ENCODE assay signal across 8 mouse cellular contexts in the genomic region with DNA sequence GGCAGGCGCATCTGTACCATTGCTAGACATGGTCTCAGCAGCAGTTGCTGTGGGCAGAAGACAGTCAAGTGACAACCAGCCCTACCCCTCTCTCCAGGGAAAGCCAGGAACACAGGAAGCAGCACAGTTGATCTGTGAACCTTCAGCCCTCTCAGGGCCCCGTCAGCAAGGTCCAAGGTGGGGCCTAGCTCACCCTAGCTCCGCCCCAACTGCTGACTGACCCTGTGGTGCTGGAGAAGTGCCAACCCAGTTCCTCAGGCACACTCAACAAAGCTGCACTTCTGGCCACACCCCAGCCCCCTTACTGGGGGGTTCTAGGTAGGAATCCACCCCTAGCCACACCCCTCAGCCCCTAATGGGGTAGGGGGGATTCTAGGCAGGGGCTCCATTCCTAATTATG. TPM values are rescaled to one million over a fixed set of nuclear protein-coding genes. Genes with fewer than 3 reads are reported as not detected.
DNase-seq lines count a peak whose midpoint lies in the region; ATAC-seq and TF ChIP-seq lines count a peak whose summit lies in the region.

No protein-coding gene starts in this region.

- no peak for TF ChIP-seq POLR2A in lung, adult 2 months (IDR thresholded peaks at IDR 0.05; ENCODE audit: borderline replicate concordance, extremely low read depth, low read depth, low read length)

- no peak overlapping the region for H3K9ac ChIP-seq in embryonic facial prominence, embryonic 12.5 days
- H3K9ac ChIP-seq in kidney, embryonic 15.5 days: peak overlapping the region; percentile 1; the same call in 1 of the 2 replicates

- H3K4me2 ChIP-seq in embryonic facial prominence, embryonic 12.5 days (replicated peaks): peak overlapping the region; percentile 27
- H3K4me2 ChIP-seq in kidney, embryonic 15.5 days: peak overlapping the region; percentile 70

- no peak for TF ChIP-seq CTCF in lung, adult 2 months (IDR thresholded peaks at IDR 0.05; ENCODE audit: insufficient read depth, low read length)

- 49% methylated on average over 3 of the region's 3 CpGs for WGBS in lung, adult 2 months
- WGBS in embryonic facial prominence, embryonic 12.5 days: 59% methylated on average over 3 of the region's 3 CpGs
- WGBS in kidney, embryonic 15.5 days: 52% methylated on average over 3 of the region's 3 CpGs

- H3K36me3 ChIP-seq in embryonic facial prominence, embryonic 12.5 days: peaks cover 34% of the 10 kb centered on the region
- peaks cover 43% of the 10 kb centered on the region for H3K36me3 ChIP-seq in kidney, embryonic 15.5 days

- no peaks in the 10 kb centered on the region for H3K9me3 ChIP-seq in embryonic facial prominence, embryonic 12.5 days
- no peaks in the 10 kb centered on the region for H3K9me3 ChIP-seq in kidney, embryonic 15.5 days (replicated peaks)

- peaks cover 6% of the 10 kb centered on the region for H3K4me1 ChIP-seq in lung, adult 2 months (ENCODE audit: control insufficient read depth, insufficient read depth, low read length)
- H3K4me1 ChIP-seq in embryonic facial prominence, embryonic 12.5 days: peaks cover 27% of the 10 kb centered on the region
- H3K4me1 ChIP-seq in kidney, embryonic 15.5 days: peaks cover 56% of the 10 kb centered on the region

- peak; percentile 47 to 62 for DNase-seq in lung, adult 18-20 months
- DNase-seq in lung, adult 2 months: no peak
- peak; percentile 48 for DNase-seq in lung, postnatal 25 days (ENCODE audit: low spot score)
- DNase-seq in c-Kit-positive CD71-positive TER-119-positive erythroid progenitor cells, embryonic 14.5 days (ENCODE audit: low spot score): no peak
- DNase-seq in layer of hippocampus, postnatal 36 days: no peak
- DNase-seq in right cerebral cortex, postnatal 14 days: no peak

- ATAC-seq in embryonic facial prominence, embryonic 12.5 days (ENCODE audit: insufficient number of reproducible peaks, insufficient read depth, low FRiP score, low TSS enrichment): no peak
- ATAC-seq in kidney, embryonic 15.5 days (replicated peaks; ENCODE audit: low FRiP score): no peak

- H3K27ac ChIP-seq in embryonic facial prominence, embryonic 12.5 days: peak overlapping the region; percentile 32
- peak overlapping the region; percentile 97 for H3K27ac ChIP-seq in kidney, embryonic 15.5 days

- no peaks in the 10 kb centered on the region for H3K27me3 ChIP-seq in embryonic facial prominence, embryonic 12.5 days
- H3K27me3 ChIP-seq in kidney, embryonic 15.5 days: no peaks in the 10 kb centered on the region

- no peak overlapping the region for H3K4me3 ChIP-seq in lung, adult 2 months (replicated peaks; ENCODE audit: extremely low read depth, low read depth, low read length)
- no peak overlapping the region for H3K4me3 ChIP-seq in embryonic facial prominence, embryonic 12.5 days
- peak overlapping the region; percentile 10; the same call in 1 of the 2 replicates for H3K4me3 ChIP-seq in kidney, embryonic 15.5 days (replicated peaks)

RNA-seq across cellular contexts. Expression of a gene that starts 4.8 kb away (rescaled TPM):
- 39.4 and 39.6 TPM in 2 replicates for polyA plus RNA-seq in lung, adult 2 months (2012; rRNA removed)
- polyA plus RNA-seq in embryonic facial prominence, embryonic 12.5 days (2016; fragmentation: Nextera tagmentation; extraction: Ambion mirVana): 56.6 and 67.4 TPM in 2 replicates
- polyA plus RNA-seq in kidney, embryonic 15.5 days (2015; fragmentation: Nextera tagmentation; extraction: Ambion mirVana): 68.9 and 77.4 TPM in 2 replicates
- total RNA-seq in layer of hippocampus, postnatal 36 days (2021): 10 to 100 TPM; 10.9 to 15.0 TPM

RNA-seq across cellular contexts. Expression of a gene that starts 11.2 kb away (rescaled TPM):
- polyA plus RNA-seq in lung, adult 2 months (2012; rRNA removed): 17.1 and 18.1 TPM in 2 replicates
- polyA plus RNA-seq in embryonic facial prominence, embryonic 12.5 days (2016; fragmentation: Nextera tagmentation; extraction: Ambion mirVana): 2.7 and 3.5 TPM in 2 replicates
- polyA plus RNA-seq in kidney, embryonic 15.5 days (2015; fragmentation: Nextera tagmentation; extraction: Ambion mirVana): 6.0 and 6.2 TPM in 2 replicates
- 1 to 10 TPM; 6.1 to 6.7 TPM for total RNA-seq in layer of hippocampus, postnatal 36 days (2021)

RNA-seq across cellular contexts. Expression of a gene that starts 12.3 kb away (rescaled TPM):
- not detected in 2 replicates for polyA plus RNA-seq in lung, adult 2 months (2012; rRNA removed)
- not detected in 2 replicates for polyA plus RNA-seq in embryonic facial prominence, embryonic 12.5 days (2016; fragmentation: Nextera tagmentation; extraction: Ambion mirVana)
- 0.31 TPM in 1 of 2 replicates, not detected in the other for polyA plus RNA-seq in kidney, embryonic 15.5 days (2015; fragmentation: Nextera tagmentation; extraction: Ambion mirVana)
- total RNA-seq in layer of hippocampus, postnatal 36 days (2021): not detected

RNA-seq across cellular contexts. Expression of a gene that starts 15.3 kb away (rescaled TPM):
- polyA plus RNA-seq in lung, adult 2 months (2012; rRNA removed): 2.6 and 3.2 TPM in 2 replicates
- polyA plus RNA-seq in embryonic facial prominence, embryonic 12.5 days (2016; fragmentation: Nextera tagmentation; extraction: Ambion mirVana): 157 and 160 TPM in 2 replicates
- polyA plus RNA-seq in kidney, embryonic 15.5 days (2015; fragmentation: Nextera tagmentation; extraction: Ambion mirVana): 162 and 175 TPM in 2 replicates
- 1 to 10 TPM; 1.2 to 1.3 TPM for total RNA-seq in layer of hippocampus, postnatal 36 days (2021)

RNA-seq across cellular contexts. Expression of a gene that starts 31.2 kb away (rescaled TPM):
- 28.2 and 29.4 TPM in 2 replicates for polyA plus RNA-seq in lung, adult 2 months (2012; rRNA removed)
- 15.3 and 15.5 TPM in 2 replicates for polyA plus RNA-seq in embryonic facial prominence, embryonic 12.5 days (2016; fragmentation: Nextera tagmentation; extraction: Ambion mirVana)
- 13.1 TPM in 2 replicates for polyA plus RNA-seq in kidney, embryonic 15.5 days (2015; fragmentation: Nextera tagmentation; extraction: Ambion mirVana)
- total RNA-seq in layer of hippocampus, postnatal 36 days (2021): 10 to 100 TPM; 34.3 to 35.7 TPM

Comparison
In these comparisons a context has a peak if more than half of its experiments do, and no peak if none do; other contexts are left out.
1. DNase-seq: peak in lung, adult 18-20 months (2 of 2) and lung, postnatal 25 days (single experiment); none in lung, adult 2 months (single experiment), c-Kit-positive CD71-positive TER-119-positive erythroid progenitor cells, embryonic 14.5 days (single experiment), layer of hippocampus, postnatal 36 days (0 of 2) and right cerebral cortex, postnatal 14 days (single experiment).